Mouse (Mus musculus): ENCODE data around the gene Olfr736. TPM values are rescaled to one million over a fixed set of nuclear protein-coding genes. Genes with fewer than 3 reads are reported as not detected.

Gene Olfr736
- not detected in 2 replicates for polyA plus RNA-seq (2015; fragmentation: Nextera tagmentation; extraction: Ambion mirVana)

- no peaks in the 10 kb centered on the region for H3K4me1 ChIP-seq
- no peak within 1 kb of the TSS for H3K9ac ChIP-seq
- no peaks in the 10 kb centered on the region for H3K9me3 ChIP-seq
- no peak within 1 kb of the TSS for H3K4me2 ChIP-seq (replicated peaks)
- no peak within 1 kb of the TSS for H3K27ac ChIP-seq
- no peak for ATAC-seq (ENCODE audit: low FRiP score, low read depth)
- 85% methylated on average over 2 of the region's 2 CpGs for WGBS
- H3K27me3 ChIP-seq: no peaks in the 10 kb centered on the region
- H3K4me3 ChIP-seq: no peak within 1 kb of the TSS
- no peaks in the 10 kb centered on the region for H3K36me3 ChIP-seq
Observed at GRCm38 (mm10) chr14:50380863-50381262, at the start of gene Olfr736. Olfr736 (plus strand) TSS chr14:50381163.

- no peaks in the 10 kb centered on the region for H3K4me1 ChIP-seq
- H3K9me3 ChIP-seq: no peaks in the 10 kb centered on the region
- H3K9ac ChIP-seq: no peak within 1 kb of the TSS
- H3K27me3 ChIP-seq: no peaks in the 10 kb centered on the region
- no peaks in the 10 kb centered on the region for H3K36me3 ChIP-seq
- no peak within 1 kb of the TSS for H3K4me3 ChIP-seq
- WGBS: 77% methylated on average over 2 of the region's 2 CpGs
- H3K27ac ChIP-seq: no peak within 1 kb of the TSS
- ATAC-seq (ENCODE audit: low FRiP score, low read depth): no peak
- no peak within 1 kb of the TSS for H3K4me2 ChIP-seq (replicated peaks)
Observed at GRCm38 (mm10) chr14:50348796-50349195, 32.2 kb upstream of the Olfr736 start, which contains the start of gene Olfr735. Olfr735 (minus strand) TSS chr14:50348872.

DNA sequence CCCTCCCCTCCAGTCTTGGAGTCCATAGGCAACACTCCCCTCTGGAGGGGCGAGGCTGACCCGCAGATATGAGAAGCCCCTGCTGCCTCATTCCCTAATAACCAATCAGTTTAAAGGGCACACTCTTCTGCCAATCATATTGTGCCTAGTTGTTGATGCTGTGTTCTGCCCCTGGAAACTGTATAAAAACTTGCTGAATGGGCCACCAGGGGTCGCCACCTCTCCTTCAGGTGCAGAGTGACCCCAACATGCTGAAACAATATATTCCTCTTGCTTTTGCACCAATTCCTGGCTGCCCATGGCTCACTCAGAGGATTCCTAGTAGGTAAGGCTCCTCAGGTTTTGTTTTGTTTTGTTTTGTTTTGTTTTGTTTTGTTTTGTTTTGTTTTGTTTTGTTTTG is 28.5 kb upstream of the Olfr736 start:
- no peak overlapping the region for H3K4me3 ChIP-seq
- no peaks in the 10 kb centered on the region for H3K9me3 ChIP-seq
- H3K9ac ChIP-seq: no peak overlapping the region
- no peaks in the 10 kb centered on the region for H3K36me3 ChIP-seq
- H3K27me3 ChIP-seq: no peaks in the 10 kb centered on the region
- H3K27ac ChIP-seq: no peak overlapping the region
- no peak overlapping the region for H3K4me2 ChIP-seq (replicated peaks)
- no peaks in the 10 kb centered on the region for H3K4me1 ChIP-seq
- no peak for ATAC-seq (ENCODE audit: low FRiP score, low read depth)
- WGBS: 54% methylated on average over 3 of the region's 3 CpGs

DNA sequence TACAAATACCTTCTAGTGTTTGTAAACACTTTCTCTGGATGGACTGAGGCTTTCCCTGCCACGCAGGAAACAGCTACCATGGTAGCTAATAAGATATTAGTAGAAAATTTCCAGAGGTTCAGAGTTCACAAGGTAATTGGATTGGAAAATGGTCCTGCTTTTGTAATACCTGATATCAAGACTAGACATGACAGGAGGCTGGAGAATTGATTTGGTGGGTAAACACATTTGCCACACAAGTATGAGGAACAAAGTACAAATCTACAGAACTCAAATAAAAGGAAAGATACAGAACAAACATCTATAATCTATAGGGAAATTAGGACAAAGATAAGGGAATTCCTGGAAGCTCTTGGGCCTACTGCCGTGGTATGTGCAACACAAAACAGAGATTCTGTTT is 24.2 kb upstream of the Olfr736 start:
- ATAC-seq (ENCODE audit: low FRiP score, low read depth): no peak
- H3K4me2 ChIP-seq (replicated peaks): no peak overlapping the region
- H3K9me3 ChIP-seq: no peaks in the 10 kb centered on the region
- no peak overlapping the region for H3K27ac ChIP-seq
- no peaks in the 10 kb centered on the region for H3K4me1 ChIP-seq
- no peaks in the 10 kb centered on the region for H3K36me3 ChIP-seq
- H3K9ac ChIP-seq: no peak overlapping the region
- no peak overlapping the region for H3K4me3 ChIP-seq
- no peaks in the 10 kb centered on the region for H3K27me3 ChIP-seq
- 87% methylated on average over 2 of the region's 2 CpGs for WGBS

GRCm38 (mm10) chr14:50357593-50357992 is 23.4 kb upstream of the Olfr736 start, which contains the start of gene Tlr11:
Tlr11 (plus strand) TSS chr14:50357914.
- H3K9ac ChIP-seq: no peak within 1 kb of the TSS
- H3K27me3 ChIP-seq: no peaks in the 10 kb centered on the region
- ATAC-seq (ENCODE audit: low FRiP score, low read depth): no peak
- H3K4me3 ChIP-seq: no peak within 1 kb of the TSS
- H3K9me3 ChIP-seq: no peaks in the 10 kb centered on the region
- H3K4me1 ChIP-seq: no peaks in the 10 kb centered on the region
- no peak within 1 kb of the TSS for H3K27ac ChIP-seq
- no peak within 1 kb of the TSS for H3K4me2 ChIP-seq (replicated peaks)
- 74% methylated on average over 2 of the region's 2 CpGs for WGBS
- H3K36me3 ChIP-seq: no peaks in the 10 kb centered on the region

DNA sequence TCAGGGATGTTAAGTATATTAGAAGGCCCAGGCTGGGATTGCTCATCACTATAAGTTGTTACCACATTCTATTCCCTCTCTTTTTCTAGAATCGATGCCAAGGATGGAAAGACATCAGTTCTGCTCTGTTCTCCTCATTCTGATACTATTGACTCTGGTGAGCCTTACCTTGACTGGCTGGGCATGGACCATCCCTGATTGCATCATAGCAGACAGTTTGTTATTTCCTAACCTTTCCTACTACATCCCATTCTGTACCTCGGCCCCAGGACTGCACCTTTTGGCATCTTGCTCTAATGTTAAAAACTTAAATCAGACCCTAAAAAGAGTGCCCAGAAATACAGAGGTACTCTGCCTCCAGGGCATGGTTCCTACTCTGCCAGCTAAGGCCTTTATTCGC is 20.5 kb upstream of the Olfr736 start:
- Histone ChIP-seq H3K9ac (no peak overlapping the region), H3K36me3 (no peaks in the 10 kb centered on the region), H3K4me2 (replicated peaks) (no peak overlapping the region), H3K27me3 (no peaks in the 10 kb centered on the region), H3K4me1 (no peaks in the 10 kb centered on the region), H3K9me3 (no peaks in the 10 kb centered on the region), H3K27ac (no peak overlapping the region), H3K4me3 (no peak overlapping the region)
- 83% methylated on average over 3 of the region's 3 CpGs for WGBS
- no peak for ATAC-seq (ENCODE audit: low FRiP score, low read depth)

- 80% methylated on average over 2 of the region's 2 CpGs for WGBS
- Histone ChIP-seq H3K27me3 (no peaks in the 10 kb centered on the region), H3K9me3 (no peaks in the 10 kb centered on the region), H3K4me3 (no peak overlapping the region), H3K9ac (no peak overlapping the region), H3K36me3 (no peaks in the 10 kb centered on the region), H3K27ac (no peak overlapping the region), H3K4me1 (no peaks in the 10 kb centered on the region), H3K4me2 (replicated peaks) (no peak overlapping the region)
- no peak for ATAC-seq (ENCODE audit: low FRiP score, low read depth)
Observed at GRCm38 (mm10) chr14:50363561-50363960, 17.4 kb upstream of the Olfr736 start.

DNA sequence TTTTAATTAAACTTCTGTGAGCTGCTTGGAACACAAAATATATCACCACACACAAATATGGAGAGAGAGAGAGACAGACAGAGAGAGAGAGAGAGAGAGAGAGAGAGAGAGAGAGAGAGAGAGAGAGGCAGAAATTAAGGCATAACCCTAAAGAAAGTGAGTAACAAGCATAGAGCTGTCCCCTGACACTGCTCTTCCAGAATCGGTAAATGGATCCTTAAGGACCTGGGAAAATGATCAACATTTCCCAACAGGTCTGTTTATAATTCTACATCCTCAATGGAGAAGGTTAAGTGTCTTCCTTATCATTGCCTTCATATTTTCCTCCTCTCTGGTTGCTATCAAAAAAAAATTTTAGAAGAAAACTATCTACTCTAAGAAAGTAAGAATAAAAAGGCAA is 26.3 kb downstream of the Olfr736 start, which contains the start of gene Olfr738:
Gene Olfr738 (plus strand): TSS at position 301 of the 400 bp plus-strand sequence.
- no peak within 1 kb of the TSS for H3K4me3 ChIP-seq
- no peaks in the 10 kb centered on the region for H3K27me3 ChIP-seq
- H3K9ac ChIP-seq: no peak within 1 kb of the TSS
- H3K4me1 ChIP-seq: no peaks in the 10 kb centered on the region
- H3K9me3 ChIP-seq: no peaks in the 10 kb centered on the region
- 73% methylated on average over 1 of the region's 1 CpGs for WGBS
- H3K27ac ChIP-seq: no peak within 1 kb of the TSS
- ATAC-seq (ENCODE audit: low FRiP score, low read depth): no peak
- H3K36me3 ChIP-seq: no peaks in the 10 kb centered on the region
- H3K4me2 ChIP-seq (replicated peaks): no peak within 1 kb of the TSS

DNA sequence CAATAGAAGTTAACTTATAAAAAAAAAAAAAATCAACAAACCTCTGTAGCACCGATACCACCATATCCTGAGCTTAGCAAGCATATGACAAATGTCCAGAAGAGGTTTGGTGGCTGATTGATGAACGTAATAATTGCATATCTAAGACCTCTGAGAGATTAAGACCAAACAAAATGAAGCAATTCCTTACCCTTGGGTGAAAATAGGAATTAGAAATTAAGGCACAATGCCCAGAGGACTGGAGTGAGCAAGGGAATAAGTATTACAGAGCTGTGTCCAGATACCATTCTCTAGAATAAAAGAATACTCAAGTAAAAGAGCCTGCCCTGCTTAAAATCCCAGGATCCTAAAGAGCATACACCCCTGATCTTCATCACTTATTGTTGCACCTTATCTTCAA is 37.4 kb downstream of the Olfr736 start, which contains the start of gene Olfr739:
Gene Olfr739 (plus strand): TSS at position 301 of the 400 bp plus-strand sequence.
- H3K9ac ChIP-seq: no peak within 1 kb of the TSS
- H3K36me3 ChIP-seq: no peaks in the 10 kb centered on the region
- no peak within 1 kb of the TSS for H3K4me3 ChIP-seq
- no peak within 1 kb of the TSS for H3K4me2 ChIP-seq (replicated peaks)
- no peaks in the 10 kb centered on the region for H3K9me3 ChIP-seq
- no peaks in the 10 kb centered on the region for H3K27me3 ChIP-seq
- 68% methylated on average over 2 of the region's 2 CpGs for WGBS
- no peaks in the 10 kb centered on the region for H3K4me1 ChIP-seq
- no peak for ATAC-seq (ENCODE audit: low FRiP score, low read depth)
- H3K27ac ChIP-seq: no peak within 1 kb of the TSS

Other genes starting within 250 kb of the Olfr736 start
- gene Olfr728, start 238.5 kb upstream of the Olfr736 start, polyA plus RNA-seq (2015; fragmentation: Nextera tagmentation; extraction: Ambion mirVana): not detected in 2 replicates
- gene Olfr729, start 228.3 kb upstream of the Olfr736 start, polyA plus RNA-seq (2015; fragmentation: Nextera tagmentation; extraction: Ambion mirVana): not detected in 2 replicates
- not detected in 2 replicates for gene Olfr730, start 193.0 kb upstream of the Olfr736 start, polyA plus RNA-seq (2015; fragmentation: Nextera tagmentation; extraction: Ambion mirVana)
- gene Olfr731, start 139.3 kb upstream of the Olfr736 start, polyA plus RNA-seq (2015; fragmentation: Nextera tagmentation; extraction: Ambion mirVana): not detected in 2 replicates
- gene Olfr732, start 97.0 kb upstream of the Olfr736 start, polyA plus RNA-seq (2015; fragmentation: Nextera tagmentation; extraction: Ambion mirVana): not detected in 2 replicates
- gene Olfr733, start 79.6 kb upstream of the Olfr736 start, polyA plus RNA-seq (2015; fragmentation: Nextera tagmentation; extraction: Ambion mirVana): not detected in 2 replicates
- not detected in 2 replicates for gene Olfr734, start 54.4 kb upstream of the Olfr736 start, polyA plus RNA-seq (2015; fragmentation: Nextera tagmentation; extraction: Ambion mirVana)
- not detected in 2 replicates for gene Olfr735, start 32.3 kb upstream of the Olfr736 start, polyA plus RNA-seq (2015; fragmentation: Nextera tagmentation; extraction: Ambion mirVana)
- gene Tlr11, start 23.2 kb upstream of the Olfr736 start, polyA plus RNA-seq (2015; fragmentation: Nextera tagmentation; extraction: Ambion mirVana): not detected in 2 replicates
- gene Olfr738, start 26.4 kb downstream of the Olfr736 start, polyA plus RNA-seq (2015; fragmentation: Nextera tagmentation; extraction: Ambion mirVana): not detected in 2 replicates
- not detected in 2 replicates for gene Olfr739, start 37.5 kb downstream of the Olfr736 start, polyA plus RNA-seq (2015; fragmentation: Nextera tagmentation; extraction: Ambion mirVana)
- gene Olfr740, start 64.4 kb downstream of the Olfr736 start, polyA plus RNA-seq (2015; fragmentation: Nextera tagmentation; extraction: Ambion mirVana): not detected in 2 replicates
- gene Olfr741, start 91.6 kb downstream of the Olfr736 start, polyA plus RNA-seq (2015; fragmentation: Nextera tagmentation; extraction: Ambion mirVana): not detected in 2 replicates
- not detected in 2 replicates for gene Olfr742, start 122.4 kb downstream of the Olfr736 start, polyA plus RNA-seq (2015; fragmentation: Nextera tagmentation; extraction: Ambion mirVana)
- gene Olfr743, start 140.7 kb downstream of the Olfr736 start, polyA plus RNA-seq (2015; fragmentation: Nextera tagmentation; extraction: Ambion mirVana): not detected in 2 replicates
- not detected in 2 replicates for gene Olfr744, start 233.7 kb downstream of the Olfr736 start, polyA plus RNA-seq (2015; fragmentation: Nextera tagmentation; extraction: Ambion mirVana)